Mouse (Mus musculus): ENCODE results near the gene Trio. TPM values are rescaled to one million over a fixed set of nuclear protein-coding genes. Genes with fewer than 3 reads are reported as not detected.

Trio gene
- polyA plus RNA-seq, 1 experiment from 2014 or later = 64.8 TPM

DNA sequence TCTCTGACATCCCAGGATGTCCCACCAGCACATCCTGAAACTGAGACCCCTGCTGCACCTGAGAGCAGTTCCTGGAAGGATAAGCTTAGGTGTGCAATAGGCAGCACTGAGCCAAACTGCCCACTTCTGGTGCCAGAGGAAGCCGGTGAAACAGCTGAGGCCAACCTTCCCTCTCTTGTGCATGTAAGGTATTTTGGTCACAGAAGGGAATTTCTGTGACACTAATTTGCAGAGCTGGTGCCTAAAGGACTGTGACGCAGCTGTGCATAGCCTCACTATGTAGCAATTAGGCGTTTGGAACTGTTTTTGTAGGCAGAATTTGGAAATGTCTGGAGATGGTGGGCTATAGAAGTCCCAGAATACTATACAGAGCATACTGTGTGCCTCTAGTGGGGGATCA is 264.2 kb downstream of the Trio start:
- Histone ChIP-seq H3K36me3 (peaks cover 91% of the 10 kb centered on the region), H3K9me3 (no peaks in the 10 kb centered on the region), H3K4me3 (no peak overlapping the region), H3K27ac (peak overlapping the region; percentile 80; the same call in 1 of the 2 replicates), H3K27me3 (no peaks in the 10 kb centered on the region), H3K4me2 (replicated peaks) (no peak overlapping the region), H3K4me1 (peaks cover 34% of the 10 kb centered on the region), H3K9ac (peak overlapping the region; percentile 14; the same call in 1 of the 2 replicates)
- WGBS = 65% methylated on average over 3 of the region's 3 CpGs
- ATAC-seq (ENCODE audit: low FRiP score, low read depth) = no peak

GRCm38 (mm10) chr15:27760655-27761054 is 265.0 kb downstream of the Trio start:
- no peak for ATAC-seq (ENCODE audit: low FRiP score, low read depth)
- peak overlapping the region; percentile 13; the same call in 1 of the 2 replicates for H3K9ac ChIP-seq
- WGBS = 29% methylated on average over 1 of the region's 1 CpGs

DNA sequence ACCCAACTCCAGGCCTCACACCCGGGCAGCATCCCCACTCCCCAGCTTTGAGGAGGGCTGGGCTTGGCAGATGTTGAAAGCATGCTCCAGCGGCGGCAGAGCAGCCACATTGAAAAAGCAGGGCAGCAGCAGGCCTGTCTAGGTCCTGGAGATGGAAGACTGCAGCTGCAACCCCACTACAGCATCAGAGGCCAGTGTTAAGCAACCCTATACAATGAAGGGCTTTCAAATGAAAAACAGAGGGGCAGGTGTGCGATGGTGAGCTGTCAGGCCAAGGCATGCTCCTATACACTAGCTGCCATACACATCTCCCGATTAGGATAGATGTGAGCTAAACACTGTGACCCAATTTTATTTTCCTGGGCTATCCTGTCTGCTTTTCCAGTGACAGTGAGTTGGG is 265.8 kb downstream of the Trio start:
- Histone ChIP-seq H3K4me3 (no peak overlapping the region), H3K27ac (peak overlapping the region; percentile 80), H3K4me2 (replicated peaks) (no peak overlapping the region), H3K36me3 (peaks cover 92% of the 10 kb centered on the region), H3K4me1 (peaks cover 34% of the 10 kb centered on the region), H3K27me3 (no peaks in the 10 kb centered on the region), H3K9me3 (no peaks in the 10 kb centered on the region), H3K9ac (peak overlapping the region; percentile 13; the same call in 1 of the 2 replicates)
- ATAC-seq (ENCODE audit: low FRiP score, low read depth) = 0 out of 2 replicates have a peak, but pooled peaks have one; percentile 41
- 38% methylated on average over 5 of the region's 5 CpGs for WGBS

More at GRCm38 (mm10) chr15:27760655-27761054, 265.0 kb downstream of the Trio start:
- H3K36me3 ChIP-seq = peaks cover 91% of the 10 kb centered on the region
- H3K27ac ChIP-seq = peak overlapping the region; percentile 80
- H3K27me3 ChIP-seq = no peaks in the 10 kb centered on the region
- no peak overlapping the region for H3K4me3 ChIP-seq
- no peaks in the 10 kb centered on the region for H3K9me3 ChIP-seq
- H3K4me1 ChIP-seq = peaks cover 34% of the 10 kb centered on the region
- H3K4me2 ChIP-seq (replicated peaks) = no peak overlapping the region

- Histone ChIP-seq H3K27ac (no peak overlapping the region), H3K9ac (no peak overlapping the region), H3K27me3 (no peaks in the 10 kb centered on the region), H3K4me1 (peaks cover 44% of the 10 kb centered on the region), H3K4me3 (no peak overlapping the region), H3K4me2 (replicated peaks) (no peak overlapping the region), H3K36me3 (peaks cover 93% of the 10 kb centered on the region), H3K9me3 (no peaks in the 10 kb centered on the region)
- no peak for ATAC-seq (ENCODE audit: low FRiP score, low read depth)
- WGBS = 21% methylated on average over 6 of the region's 6 CpGs
Measured at GRCm38 (mm10) chr15:27758680-27759079, 267.0 kb downstream of the Trio start.

- no peak overlapping the region for H3K9ac ChIP-seq
- no peak overlapping the region for H3K27ac ChIP-seq
- ATAC-seq (ENCODE audit: low FRiP score, low read depth) = no peak
- H3K9me3 ChIP-seq = no peaks in the 10 kb centered on the region
- H3K4me2 ChIP-seq (replicated peaks) = no peak overlapping the region
- WGBS = 88% methylated on average over 11 of the region's 11 CpGs
- H3K4me3 ChIP-seq = no peak overlapping the region
- H3K27me3 ChIP-seq = no peaks in the 10 kb centered on the region
- H3K36me3 ChIP-seq = peaks cover 91% of the 10 kb centered on the region
- peaks cover 51% of the 10 kb centered on the region for H3K4me1 ChIP-seq
Measured at GRCm38 (mm10) chr15:27756426-27756825, 269.2 kb downstream of the Trio start.

DNA sequence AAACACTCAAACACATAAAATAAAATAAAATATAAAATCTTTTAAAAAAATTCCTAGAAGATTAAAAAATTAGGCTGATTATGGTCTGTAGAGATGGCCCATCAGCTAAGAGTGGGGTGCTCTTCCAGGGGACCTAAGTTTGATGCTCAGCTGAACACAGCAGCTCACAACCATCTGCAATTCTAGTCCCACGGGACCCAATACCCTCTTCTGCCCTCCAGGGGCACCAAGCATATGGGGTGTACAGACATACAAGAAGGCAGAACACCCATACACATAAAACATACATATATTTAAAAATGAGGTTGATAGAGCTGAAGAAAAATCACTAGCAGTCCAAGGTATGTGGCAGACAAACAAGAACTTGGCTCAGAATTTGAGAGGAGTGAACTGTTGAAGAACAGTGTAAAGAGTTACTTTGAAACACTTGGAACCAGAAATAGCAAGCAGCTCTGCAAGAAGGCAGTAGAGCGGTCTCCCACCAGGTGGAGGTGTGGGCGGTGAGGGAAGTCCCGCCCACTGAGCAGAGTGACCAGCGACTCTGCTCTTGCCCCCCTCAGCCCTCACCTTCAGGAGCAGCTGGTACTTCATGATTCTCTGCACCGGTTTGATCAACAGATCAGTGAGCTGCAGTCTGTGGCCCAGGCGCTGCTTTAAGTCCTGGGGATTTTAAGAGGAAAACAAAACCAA is 270.9 kb downstream of the Trio start:
- Histone ChIP-seq H3K27ac (0 out of 2 replicates have a peak overlapping the region, but pooled peaks have one; percentile 52), H3K9ac (no peak overlapping the region), H3K4me2 (replicated peaks) (no peak overlapping the region), H3K36me3 (peaks cover 94% of the 10 kb centered on the region), H3K9me3 (no peaks in the 10 kb centered on the region), H3K4me3 (no peak overlapping the region), H3K4me1 (peaks cover 34% of the 10 kb centered on the region), H3K27me3 (no peaks in the 10 kb centered on the region)
- WGBS = 76% methylated on average over 7 of the region's 7 CpGs
- no peak for ATAC-seq (ENCODE audit: low FRiP score, low read depth)

DNA sequence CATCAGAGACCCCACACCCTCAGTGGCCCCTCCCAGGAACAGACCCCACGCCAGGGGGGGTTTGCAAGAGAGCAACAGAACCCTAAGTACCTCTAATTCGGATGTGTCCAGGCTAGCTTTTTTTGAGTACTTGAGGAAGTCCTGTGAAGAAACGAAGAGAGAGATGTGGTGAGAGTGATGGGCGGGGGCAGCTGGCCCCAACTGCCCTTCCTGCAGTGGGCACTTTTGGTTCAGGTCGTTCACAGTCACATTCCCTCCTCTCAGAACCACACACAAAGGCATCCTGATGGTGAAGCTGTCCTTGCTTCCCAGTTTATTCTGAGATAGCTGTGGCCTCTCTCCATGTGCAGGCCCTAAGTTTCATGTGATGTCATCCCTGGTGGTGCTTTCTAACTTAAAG is 271.7 kb downstream of the Trio start:
- H3K36me3 ChIP-seq = peaks cover 95% of the 10 kb centered on the region
- no peak overlapping the region for H3K27ac ChIP-seq
- 0 out of 2 replicates have a peak overlapping the region, but pooled peaks have one; percentile 0 for H3K9ac ChIP-seq
- H3K4me2 ChIP-seq (replicated peaks) = no peak overlapping the region
- no peak for ATAC-seq (ENCODE audit: low FRiP score, low read depth)
- H3K27me3 ChIP-seq = no peaks in the 10 kb centered on the region
- peaks cover 26% of the 10 kb centered on the region for H3K4me1 ChIP-seq
- 61% methylated on average over 5 of the region's 5 CpGs for WGBS
- no peaks in the 10 kb centered on the region for H3K9me3 ChIP-seq
- H3K4me3 ChIP-seq = no peak overlapping the region

DNA sequence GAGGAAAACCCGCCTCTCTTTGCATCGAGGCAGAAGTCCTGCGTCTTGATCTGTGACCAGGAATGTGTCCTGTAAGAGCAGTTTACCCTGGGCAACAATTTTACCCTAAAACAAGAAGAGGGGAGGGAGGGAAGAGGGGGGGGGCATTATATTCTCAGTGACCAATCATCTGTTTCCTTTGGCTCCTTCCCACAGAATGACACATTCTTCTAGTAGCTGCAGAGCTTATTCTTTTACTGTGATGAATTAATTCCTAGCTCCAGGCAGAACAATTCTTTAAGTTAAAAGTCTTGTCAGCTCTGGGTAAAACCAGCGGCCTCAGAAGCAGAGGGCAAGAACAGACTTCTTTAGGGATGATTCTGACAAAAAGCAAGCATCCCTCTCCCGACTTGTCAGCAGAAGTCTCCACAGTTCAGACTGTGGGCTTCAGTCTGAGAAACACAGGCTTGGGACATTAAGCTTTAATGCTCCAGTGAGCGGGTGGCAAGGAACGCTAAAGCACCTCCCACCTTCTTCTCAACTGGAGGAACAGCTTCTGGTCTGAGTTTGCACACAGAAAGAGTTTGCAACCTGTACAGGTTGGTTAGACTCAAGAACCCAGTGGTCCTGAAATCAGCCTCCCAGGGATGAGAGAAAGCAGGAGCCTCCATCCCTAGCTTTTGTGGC is 272.8 kb downstream of the Trio start:
- WGBS = 66% methylated on average over 7 of the region's 7 CpGs

GRCm38 (mm10) chr15:27751612-27752405 is 273.8 kb downstream of the Trio start:
- peak; percentile 68; the same call in 1 of the 2 replicates for ATAC-seq (ENCODE audit: low FRiP score, low read depth)
- Histone ChIP-seq H3K27me3 (no peaks in the 10 kb centered on the region), H3K4me3 (no peak overlapping the region), H3K9me3 (no peaks in the 10 kb centered on the region), H3K27ac (no peak overlapping the region), H3K36me3 (peaks cover 96% of the 10 kb centered on the region), H3K9ac (no peak overlapping the region), H3K4me1 (peaks cover 23% of the 10 kb centered on the region), H3K4me2 (replicated peaks) (no peak overlapping the region)
- WGBS = 77% methylated on average over 12 of the region's 12 CpGs

More for the DNA sequence above, 272.8 kb downstream of the Trio start:
- Histone ChIP-seq H3K27me3 (no peaks in the 10 kb centered on the region), H3K4me3 (no peak overlapping the region), H3K4me1 (peaks cover 23% of the 10 kb centered on the region), H3K27ac (peak overlapping the region; percentile 48), H3K36me3 (peaks cover 96% of the 10 kb centered on the region), H3K9me3 (no peaks in the 10 kb centered on the region), H3K9ac (no peak overlapping the region), H3K4me2 (replicated peaks) (no peak overlapping the region)
- ATAC-seq (ENCODE audit: low FRiP score, low read depth) = no peak

GRCm38 (mm10) chr15:27748739-27749138 is 276.9 kb downstream of the Trio start:
- Histone ChIP-seq H3K4me3 (no peak overlapping the region), H3K27ac (no peak overlapping the region), H3K9ac (no peak overlapping the region), H3K27me3 (no peaks in the 10 kb centered on the region), H3K9me3 (no peaks in the 10 kb centered on the region), H3K36me3 (peaks cover 96% of the 10 kb centered on the region), H3K4me1 (peaks cover 14% of the 10 kb centered on the region), H3K4me2 (replicated peaks) (no peak overlapping the region)
- WGBS = 86% methylated on average over 8 of the region's 8 CpGs
- no peak for ATAC-seq (ENCODE audit: low FRiP score, low read depth)

DNA sequence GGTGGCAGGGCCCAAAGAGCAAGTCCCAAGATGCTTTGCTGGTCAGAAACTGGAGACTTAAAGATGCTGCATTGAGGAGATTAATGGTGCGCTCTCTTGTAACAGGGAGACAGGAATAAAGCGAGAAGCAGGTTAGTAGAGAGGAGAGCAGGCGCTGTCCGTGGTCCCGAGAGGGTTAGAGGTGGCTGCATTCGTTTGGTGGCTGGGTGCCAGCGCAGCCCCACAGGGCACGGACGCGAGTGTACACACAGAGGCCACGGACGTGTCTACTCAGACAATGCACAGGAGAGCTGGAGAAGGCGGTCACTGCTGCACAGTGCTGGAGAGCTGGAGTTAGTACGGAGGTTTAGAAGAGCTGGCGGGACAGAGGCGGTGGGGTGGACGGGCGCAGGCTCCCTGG is 278.1 kb downstream of the Trio start:
- WGBS = 89% methylated on average over 18 of the region's 18 CpGs
- no peak overlapping the region for H3K4me2 ChIP-seq (replicated peaks)
- H3K4me1 ChIP-seq = 0 out of 2 replicates have a peak, but pooled peaks cover 5% of the 10 kb centered on the region
- no peak for ATAC-seq (ENCODE audit: low FRiP score, low read depth)
- no peaks in the 10 kb centered on the region for H3K9me3 ChIP-seq
- H3K27me3 ChIP-seq = no peaks in the 10 kb centered on the region
- no peak overlapping the region for H3K27ac ChIP-seq
- H3K9ac ChIP-seq = no peak overlapping the region
- H3K4me3 ChIP-seq = no peak overlapping the region
- H3K36me3 ChIP-seq = peaks cover 99% of the 10 kb centered on the region

- Histone ChIP-seq H3K4me2 (replicated peaks) (no peak overlapping the region), H3K9ac (no peak overlapping the region), H3K27me3 (no peaks in the 10 kb centered on the region), H3K27ac (no peak overlapping the region), H3K4me3 (no peak overlapping the region), H3K4me1 (no peaks in the 10 kb centered on the region), H3K36me3 (peaks cover 95% of the 10 kb centered on the region), H3K9me3 (no peaks in the 10 kb centered on the region)
- 87% methylated on average over 5 of the region's 5 CpGs for WGBS
- no peak for ATAC-seq (ENCODE audit: low FRiP score, low read depth)
Measured at GRCm38 (mm10) chr15:27744995-27745394, 280.7 kb downstream of the Trio start.
